Mouse (Mus musculus) spleen, adult 10 weeks (tissue): ENCODE measurements around the gene Nbr1. TPM values are rescaled to one million over a fixed set of nuclear protein-coding genes. Genes with fewer than 3 reads are reported as not detected.

Experiments used
- polyA plus RNA-seq: library from polyadenylated mRNA; stranded (reverse); fragments of 350-450 nt; fragmentation: Illumina TruSeq; extraction: RNeasy Lipid Tissue Mini Kit (QIAGEN cat#74804); gene quantifications from one replicate; pipeline ENCODE4 v1.2.3, GENCODE M21; 2015; ENCODE audit warnings: low replicate concordance; ENCODE audit not compliant: insufficient read depth

Gene Nbr1
- polyA plus RNA-seq, result 102 TPM

GRCm38 (mm10) chr11:101551751-101552475 lies at the start of gene Nbr1, which contains the start of gene Brca1:
TSS of gene Nbr1 (plus strand) at chr11:101552149.
TSS of gene Brca1 (minus strand) at chr11:101551955.

GRCm38 (mm10) chr11:101582054-101583035 lies 30.4 kb downstream of the Nbr1 start, which contains the start of gene Tmem106a:
TSS of gene Tmem106a (plus strand) at chr11:101582242.

GRCm38 (mm10) chr11:101599156-101599555 lies 47.2 kb downstream of the Nbr1 start, which contains the start of gene Gm11634:
TSS of gene Gm11634 (minus strand) at chr11:101599256.

GRCm38 (mm10) chr11:101626995-101627856 lies 75.3 kb downstream of the Nbr1 start, which contains the start of gene Rdm1:
TSS of gene Rdm1 (plus strand) at chr11:101627195.

Other genes with a start within 250 kb of the Nbr1 start
- 156 TPM for gene Becn1, start 249.9 kb upstream of the Nbr1 start, polyA plus RNA-seq
- gene Psme3, start 235.9 kb upstream of the Nbr1 start, polyA plus RNA-seq, result 225 TPM
- 5.3 TPM for gene Aoc2, start 227.1 kb upstream of the Nbr1 start, polyA plus RNA-seq
- 1.8 TPM for gene Aoc3, start 221.5 kb upstream of the Nbr1 start, polyA plus RNA-seq
- gene G6pc, start 184.6 kb upstream of the Nbr1 start, polyA plus RNA-seq, result not detected
- 21.1 TPM for gene Aarsd1, start 134.5 kb upstream of the Nbr1 start, polyA plus RNA-seq
- 0.90 TPM for gene Gm27029, start 127.4 kb upstream of the Nbr1 start, polyA plus RNA-seq
- 12.0 TPM for gene Rundc1, start 127.1 kb upstream of the Nbr1 start, polyA plus RNA-seq
- gene Ptges3l, start 126.8 kb upstream of the Nbr1 start, polyA plus RNA-seq, result 1.5 TPM
- 251 TPM for gene Rpl27, start 109.9 kb upstream of the Nbr1 start, polyA plus RNA-seq
- gene Ifi35, start 103.7 kb upstream of the Nbr1 start, polyA plus RNA-seq, result 55.0 TPM
- gene Rnd2, start 87.2 kb upstream of the Nbr1 start, polyA plus RNA-seq, result 1.6 TPM
- gene Vat1, start 85.9 kb upstream of the Nbr1 start, polyA plus RNA-seq, result 22.6 TPM
- 6.8 TPM for gene Brca1, start 194 bp upstream of the Nbr1 start, polyA plus RNA-seq
- 25.9 TPM for gene Tmem106a, start 30.1 kb downstream of the Nbr1 start, polyA plus RNA-seq
- gene Gm11634, start 47.1 kb downstream of the Nbr1 start, polyA plus RNA-seq, result not detected
- 26.8 TPM for gene Rdm1, start 75.0 kb downstream of the Nbr1 start, polyA plus RNA-seq
- 4.4 TPM for gene Arl4d, start 113.4 kb downstream of the Nbr1 start, polyA plus RNA-seq
- gene Dhx8, start 180.8 kb downstream of the Nbr1 start, polyA plus RNA-seq, result 35.4 TPM
- gene Etv4, start 233.2 kb downstream of the Nbr1 start, polyA plus RNA-seq, result not detected